ENCODE assay signal across 8 mouse cellular contexts in genomic region chrX:77409370-77409769, GRCm38 (mm10).
DNase-seq lines count a peak whose midpoint lies in the region; ATAC-seq lines count a peak whose summit lies in the region.

No protein-coding gene starts in this region.

- ATAC-seq in cerebellum, adult (ENCODE audit: insufficient number of reproducible peaks, low FRiP score, low TSS enrichment) = peak; percentile 88

- no peak for DNase-seq in cerebellum, postnatal 4 days (ENCODE audit: low spot score in 2 of 2)
- DNase-seq in ovary, postnatal 36 days (ENCODE audit: low spot score) = peak; percentile 7
- DNase-seq in ovary, postnatal 10 days (ENCODE audit: low spot score) = no peak
- peak; percentile 28 to 56 for DNase-seq in kidney, postnatal 4 days
- DNase-seq in testis, postnatal 10 days (ENCODE audit: low spot score) = peak; percentile 52
- DNase-seq in c-Kit-positive CD71-positive TER-119-positive erythroid progenitor cells, embryonic 14.5 days (ENCODE audit: low spot score) = no peak
- no peak for DNase-seq in adrenal gland, adult 8-10 months

Comparison
In these comparisons a context has a peak if more than half of its experiments do, and no peak if none do; other contexts are left out.
1. DNase-seq: peak in ovary, postnatal 36 days (single experiment), kidney, postnatal 4 days (2 of 2) and testis, postnatal 10 days (single experiment); none in cerebellum, postnatal 4 days (0 of 2), ovary, postnatal 10 days (single experiment), c-Kit-positive CD71-positive TER-119-positive erythroid progenitor cells, embryonic 14.5 days (single experiment) and adrenal gland, adult 8-10 months (single experiment).